Mouse (Mus musculus) lung, embryonic 14.5 days (tissue): ENCODE measurements at regions not wholly inside any gene's neighbourhood (a gene's known extent, or its start where the extent isn't known, plus 50 kb on each side); places are given as distances from the start of the nearest gene placed in this dataset.
"Not testable (repeated sequence)": the region's sequence is repeated elsewhere in the genome, so short reads cannot be mapped to it uniquely, and the experiment has no call there.

Source experiments
- ATAC-seq: fragments of 200-750 bp; cut with Nextera tagmentation; 2 replicates; pipeline ENCODE4 v1.8.0; 2017; ENCODE audit warnings: mild to moderate bottlenecking, moderate TSS enrichment, moderate library complexity; ENCODE audit not compliant: insufficient read depth
- DNase-seq: peaks from one replicate; pipeline ENCODE4 v3.0.0-alpha.2; 2015
- H3K27ac ChIP-seq: fragments of 300-500 bp; sonication (generic); 2 replicates; pipeline ENCODE4 v1.5.1; 2014; ENCODE audit warnings: low read depth, mild to moderate bottlenecking, moderate library complexity
- H3K27me3 ChIP-seq: fragments of 300-500 bp; sonication (generic); 2 replicates; pipeline ENCODE4 v1.6.1; 2014; ENCODE audit warnings: low read length, control low read depth; ENCODE audit not compliant: insufficient read depth
- H3K36me3 ChIP-seq: fragments of 300-500 bp; sonication (generic); 2 replicates; pipeline ENCODE4 v1.6.1; 2014; ENCODE audit warnings: control low read depth; ENCODE audit not compliant: insufficient read depth
- H3K4me1 ChIP-seq: fragments of 300-500 bp; sonication (generic); 2 replicates; pipeline ENCODE4 v1.6.1; 2014; ENCODE audit warnings: antibody characterized with exemption, control low read depth; ENCODE audit not compliant: insufficient read depth
- H3K4me2 ChIP-seq: fragments of 300-500 bp; sonication (generic); 2 replicates; pipeline ENCODE4 v1.6.1; 2014; ENCODE audit warnings: mild to moderate bottlenecking
- H3K4me3 ChIP-seq: fragments of 300-500 bp; sonication (generic); 2 replicates; pipeline ENCODE4 v1.5.1; 2014; ENCODE audit warnings: low read depth, low read length
- H3K9ac ChIP-seq: fragments of 300-500 bp; sonication (generic); 2 replicates; pipeline ENCODE4 v1.6.1; 2014
- H3K9me3 ChIP-seq: fragments of 300-500 bp; sonication (generic); 2 replicates; pipeline ENCODE4 v1.6.1; 2016; ENCODE audit warnings: low read depth, low read length, control low read depth
- CTCF ChIP-seq: IDR thresholded peaks from 2 replicates; pipeline ENCODE4 v1.5.1; 2016; ENCODE audit warnings: antibody characterized with exemption, low read depth
- WGBS: fragments of 180-500 bp; shearing (Covaris S2); extraction: QIAGEN DNeasy Blood & Tissue Kit; methylation state at CpG from one replicate; pipeline ENCODE4 v1.1.7; 2014; 5-methylcytosine and 5-hydroxymethylcytosine counted together

DNA sequence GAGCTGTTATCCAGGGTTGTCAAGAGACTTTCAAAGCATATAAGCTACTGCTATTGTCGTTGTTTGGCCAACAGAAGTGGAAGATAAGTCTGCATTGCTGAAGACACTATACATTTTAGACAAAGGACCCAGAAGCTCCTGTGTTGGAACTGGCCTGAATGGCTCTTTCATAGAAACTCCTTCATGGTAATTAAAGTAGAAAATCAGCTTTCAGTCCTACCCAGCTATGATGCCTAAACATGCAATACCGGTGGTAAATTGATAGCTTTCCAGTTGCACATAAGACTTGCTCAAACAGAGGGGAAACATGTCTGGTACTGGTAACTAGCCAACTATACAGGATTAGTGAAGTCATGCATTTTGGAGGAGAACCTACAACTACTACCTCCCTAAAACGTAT, 356.6 kb downstream of the Gabrg2 start:
- WGBS, result 83% methylated on average over 3 of the region's 3 CpGs
- Histone ChIP-seq H3K9ac (no peak overlapping the region), H3K4me3 (no peak overlapping the region), H3K27me3 (no peaks in the 10 kb centered on the region), H3K27ac (no peak overlapping the region), H3K36me3 (no peaks in the 10 kb centered on the region), H3K9me3 (no peaks in the 10 kb centered on the region), H3K4me2 (no peak overlapping the region), H3K4me1 (no peaks in the 10 kb centered on the region)
- ATAC-seq (no peak), DNase-seq (no peak)
- no peak for TF ChIP-seq CTCF

DNA sequence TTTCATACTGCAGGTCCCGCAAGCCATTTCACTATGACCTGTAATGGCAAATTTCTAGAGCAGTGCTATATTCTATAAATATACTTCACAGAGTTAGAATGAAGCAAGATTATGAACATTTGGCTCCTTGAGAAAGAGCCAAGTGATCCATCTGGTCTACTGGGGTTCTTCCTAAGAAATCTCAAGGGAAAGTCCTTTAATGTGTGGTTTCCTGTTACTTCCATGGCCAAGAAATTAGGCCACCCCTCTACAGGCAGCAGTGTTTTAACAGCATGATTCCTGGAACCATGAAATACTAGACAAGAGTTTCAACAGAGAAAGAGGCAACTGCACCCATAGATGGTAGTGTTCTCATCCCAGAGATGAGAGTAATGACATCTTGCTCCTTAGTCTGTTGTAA, 401.7 kb downstream of the Gabrg2 start:
- H3K27ac ChIP-seq, result no peak overlapping the region
- DNase-seq (no peak), ATAC-seq (no peak)
- no peaks in the 10 kb centered on the region for H3K9me3 ChIP-seq
- H3K36me3 ChIP-seq, result no peaks in the 10 kb centered on the region
- no peak overlapping the region for H3K4me3 ChIP-seq
- H3K27me3 ChIP-seq, result no peaks in the 10 kb centered on the region
- WGBS, result 98% methylated on average over 1 of the region's 1 CpGs
- H3K4me1 ChIP-seq, result no peaks in the 10 kb centered on the region
- no peak for TF ChIP-seq CTCF
- H3K4me2 ChIP-seq, result no peak overlapping the region
- H3K9ac ChIP-seq, result no peak overlapping the region

DNA sequence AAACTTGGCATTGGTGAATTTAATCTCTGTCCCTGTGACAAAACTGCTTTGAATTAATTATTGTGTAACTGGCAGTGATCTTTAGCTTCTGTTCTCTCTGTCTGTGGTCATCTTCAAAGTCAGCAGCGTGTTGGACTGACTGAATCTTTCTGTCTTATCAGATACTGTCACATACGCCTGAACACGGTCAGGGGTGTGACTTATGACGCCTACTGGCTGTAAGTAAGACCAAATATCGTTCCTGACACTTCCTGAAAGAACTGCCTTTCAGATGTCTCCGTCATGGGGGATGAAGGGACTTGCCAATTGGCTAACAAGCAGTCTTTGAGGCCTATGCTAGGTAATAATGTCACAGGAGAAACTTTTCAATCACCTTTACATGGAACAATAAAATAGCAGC, 402.2 kb downstream of the Gabrg2 start:
- no peak overlapping the region for H3K27ac ChIP-seq
- no peak for ATAC-seq

DNA sequence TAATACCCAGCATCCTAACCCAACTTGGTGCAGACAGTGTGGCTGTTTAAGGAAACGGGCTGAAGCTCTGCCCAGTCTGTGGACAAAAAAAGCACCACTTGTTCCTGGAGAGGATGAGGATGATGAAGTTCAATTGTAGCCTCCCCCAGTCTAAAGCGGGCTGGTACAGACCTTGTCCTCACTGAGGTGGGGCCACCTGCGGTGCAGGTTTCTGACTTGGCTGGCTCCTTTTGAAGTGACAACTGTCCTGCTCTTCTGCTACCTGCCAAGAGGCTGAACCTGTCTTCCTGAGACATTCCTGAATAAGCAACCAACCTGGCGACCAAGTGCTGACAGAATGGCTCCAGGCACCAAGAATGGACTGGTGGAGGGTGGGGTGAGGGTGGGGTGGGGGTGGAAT, 409.2 kb downstream of the Gabrg2 start:
- H3K4me3 ChIP-seq, H3K9me3 ChIP-seq, H3K9ac ChIP-seq, H3K27me3 ChIP-seq, H3K27ac ChIP-seq, H3K4me2 ChIP-seq, H3K4me1 ChIP-seq, H3K36me3 ChIP-seq, DNase-seq, ATAC-seq: not testable (repeated sequence)
- WGBS, result 58% methylated on average over 4 of the region's 4 CpGs

More for the DNA sequence above, 402.2 kb downstream of the Gabrg2 start:
- Histone ChIP-seq H3K9me3 (no peaks in the 10 kb centered on the region), H3K4me2 (no peak overlapping the region), H3K4me1 (no peaks in the 10 kb centered on the region), H3K36me3 (no peaks in the 10 kb centered on the region), H3K9ac (no peak overlapping the region), H3K27me3 (no peaks in the 10 kb centered on the region), H3K4me3 (no peak overlapping the region)
- no peak for TF ChIP-seq CTCF
- 34% methylated on average over 6 of the region's 6 CpGs for WGBS
- no peak for DNase-seq
